Mouse (Mus musculus) kidney, embryonic 14.5 days (tissue): ENCODE measurements around the gene Uap1. TPM values are rescaled to one million over a fixed set of nuclear protein-coding genes. Genes with fewer than 3 reads are reported as not detected.

Experiments used
- ATAC-seq: fragments of 200-750 bp; cut with Nextera tagmentation; 2 replicates; pipeline ENCODE4 v1.8.0; 2017; ENCODE audit warnings: moderate number of reproducible peaks, mild to moderate bottlenecking, moderate TSS enrichment, moderate library complexity; ENCODE audit not compliant: low FRiP score, low TSS enrichment
- H3K27ac ChIP-seq: fragments of 300-500 bp; sonication (generic); 2 replicates; pipeline ENCODE4 v1.5.1; 2014; ENCODE audit warnings: low read depth, mild to moderate bottlenecking, low read length, moderate library complexity, mixed read lengths
- H3K27me3 ChIP-seq: fragments of 300-500 bp; sonication (generic); 2 replicates; pipeline ENCODE4 v1.6.1; 2014; ENCODE audit warnings: mild to moderate bottlenecking, low read length; ENCODE audit not compliant: control insufficient read depth, insufficient read depth
- H3K36me3 ChIP-seq: fragments of 300-500 bp; sonication (generic); 2 replicates; pipeline ENCODE4 v1.6.1; 2014; ENCODE audit warnings: low read length, mixed read lengths; ENCODE audit not compliant: control insufficient read depth, insufficient read depth
- H3K4me1 ChIP-seq: fragments of 300-500 bp; sonication (generic); 2 replicates; pipeline ENCODE4 v1.6.1; 2014; ENCODE audit warnings: low read length, mixed read lengths; ENCODE audit not compliant: control insufficient read depth, insufficient read depth
- H3K4me2 ChIP-seq: fragments of 300-500 bp; sonication (generic); replicated peaks from 2 replicates; pipeline ENCODE4 v1.6.1; 2014; ENCODE audit warnings: low read depth, mild to moderate bottlenecking, low read length
- H3K4me3 ChIP-seq: fragments of 300-500 bp; sonication (generic); 2 replicates; pipeline ENCODE4 v1.5.1; 2014; ENCODE audit warnings: mild to moderate bottlenecking, low read length
- H3K9ac ChIP-seq: fragments of 300-500 bp; sonication (generic); 2 replicates; pipeline ENCODE4 v1.6.1; 2014; ENCODE audit warnings: low read depth, mild to moderate bottlenecking, low read length, moderate library complexity
- H3K9me3 ChIP-seq: fragments of 300-500 bp; sonication (generic); 2 replicates; pipeline ENCODE4 v1.6.1; 2016; ENCODE audit warnings: low read length; ENCODE audit not compliant: control insufficient read depth
- WGBS: fragments of 180-500 bp; shearing (Covaris S2); extraction: QIAGEN DNeasy Blood & Tissue Kit; methylation state at CpG from one replicate; pipeline ENCODE4 v1.1.7; 2014; 5-methylcytosine and 5-hydroxymethylcytosine counted together
- polyA plus RNA-seq: library from polyadenylated mRNA; unstranded; fragments of >200 nt; fragmentation: Nextera tagmentation; extraction: Ambion mirVana; gene quantifications from 2 replicates; pipeline ENCODE4 v1.2.1, GENCODE M21; 2014

The Uap1 gene
- polyA plus RNA-seq, 1 experiment from 2014 or later, result 51.0 TPM

DNA sequence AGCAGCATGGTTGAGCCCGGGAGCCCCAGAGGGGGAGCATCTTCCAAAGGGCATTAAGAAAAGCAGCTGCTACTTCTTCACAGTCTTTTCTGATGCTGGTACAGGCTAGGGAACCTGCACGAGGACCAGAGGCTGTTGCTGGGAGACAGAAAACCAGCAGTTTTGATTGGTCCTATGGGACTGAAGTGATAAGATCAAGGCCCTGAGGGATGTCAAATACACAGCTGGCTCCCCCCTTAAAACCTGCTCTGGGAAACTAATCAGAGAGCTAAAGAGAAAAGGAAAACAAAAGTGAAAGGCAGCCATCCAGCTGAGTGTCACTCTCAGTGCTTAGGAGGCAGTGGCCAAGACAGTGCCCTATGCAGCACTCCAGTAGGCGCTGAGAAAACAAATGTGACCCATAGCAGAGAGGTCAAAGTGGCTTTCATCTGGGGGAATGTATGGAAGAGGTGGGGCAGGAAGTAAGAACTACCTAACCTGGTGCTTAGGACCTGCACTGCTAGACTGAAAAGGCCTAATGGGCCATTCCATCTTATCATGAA is 14.3 kb downstream of the Uap1 start:
- no peaks in the 10 kb centered on the region for H3K4me1 ChIP-seq
- H3K27ac ChIP-seq, result no peak overlapping the region
- ATAC-seq, result no peak
- 63% methylated on average over 3 of the region's 3 CpGs for WGBS
- H3K9ac ChIP-seq, result no peak overlapping the region
- H3K27me3 ChIP-seq, result no peaks in the 10 kb centered on the region
- H3K4me2 ChIP-seq, result no peak overlapping the region
- H3K9me3 ChIP-seq, result no peaks in the 10 kb centered on the region
- H3K4me3 ChIP-seq, result no peak overlapping the region
- peaks cover 38% of the 10 kb centered on the region; the same call in 1 of the 2 replicates for H3K36me3 ChIP-seq

DNA sequence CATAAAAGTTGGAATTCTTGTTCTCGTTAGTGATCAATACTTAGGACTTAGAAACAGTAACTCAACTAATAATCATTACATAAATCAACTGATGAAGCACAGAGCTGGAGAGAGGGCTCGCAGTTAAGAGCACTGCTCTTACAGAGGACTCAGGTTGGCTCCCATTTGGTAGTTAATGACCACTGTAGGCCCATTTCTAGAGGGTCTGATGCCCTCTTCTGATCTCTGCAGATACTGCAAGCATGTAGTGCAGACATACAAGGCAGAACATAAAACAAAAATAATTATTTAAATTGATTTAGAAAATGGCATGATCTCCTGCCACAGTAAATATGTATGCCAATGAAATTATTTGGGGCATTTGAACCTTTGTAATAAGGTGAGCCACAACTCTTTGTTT is 15.1 kb downstream of the Uap1 start:
- H3K9ac ChIP-seq, result no peak overlapping the region
- H3K4me2 ChIP-seq, result no peak overlapping the region
- no peak overlapping the region for H3K4me3 ChIP-seq
- 90% methylated on average over 2 of the region's 2 CpGs for WGBS
- ATAC-seq, result no peak
- no peaks in the 10 kb centered on the region for H3K9me3 ChIP-seq
- no peaks in the 10 kb centered on the region for H3K27me3 ChIP-seq
- no peak overlapping the region for H3K27ac ChIP-seq
- H3K36me3 ChIP-seq, result peaks cover 31% of the 10 kb centered on the region; the same call in 1 of the 2 replicates
- H3K4me1 ChIP-seq, result no peaks in the 10 kb centered on the region

- Histone ChIP-seq H3K4me2 (no peak overlapping the region), H3K4me3 (no peak overlapping the region), H3K27me3 (no peaks in the 10 kb centered on the region), H3K27ac (no peak overlapping the region), H3K36me3 (peaks cover 18% of the 10 kb centered on the region; the same call in 1 of the 2 replicates), H3K9me3 (no peaks in the 10 kb centered on the region), H3K4me1 (no peaks in the 10 kb centered on the region), H3K9ac (no peak overlapping the region)
- ATAC-seq, result no peak
- 93% methylated on average over 5 of the region's 5 CpGs for WGBS
Measured at GRCm38 (mm10) chr1:170155761-170156160, 19.0 kb downstream of the Uap1 start.

GRCm38 (mm10) chr1:170155298-170155697 is 19.5 kb downstream of the Uap1 start:
- H3K9ac ChIP-seq, result no peak overlapping the region
- H3K36me3 ChIP-seq, result peaks cover 17% of the 10 kb centered on the region; the same call in 1 of the 2 replicates
- no peaks in the 10 kb centered on the region for H3K4me1 ChIP-seq
- no peak overlapping the region for H3K4me2 ChIP-seq
- no peaks in the 10 kb centered on the region for H3K9me3 ChIP-seq
- H3K27ac ChIP-seq, result no peak overlapping the region
- ATAC-seq, result no peak
- H3K27me3 ChIP-seq, result no peaks in the 10 kb centered on the region
- H3K4me3 ChIP-seq, result no peak overlapping the region
- WGBS, result 73% methylated on average over 2 of the region's 2 CpGs

GRCm38 (mm10) chr1:170153986-170154385 is 20.8 kb downstream of the Uap1 start:
- H3K4me3 ChIP-seq, result no peak overlapping the region
- H3K9me3 ChIP-seq, result no peaks in the 10 kb centered on the region
- 84% methylated on average over 8 of the region's 8 CpGs for WGBS
- no peak overlapping the region for H3K4me2 ChIP-seq
- ATAC-seq, result no peak
- H3K27me3 ChIP-seq, result no peaks in the 10 kb centered on the region
- H3K9ac ChIP-seq, result no peak overlapping the region
- H3K4me1 ChIP-seq, result no peaks in the 10 kb centered on the region
- H3K36me3 ChIP-seq, result peaks cover 25% of the 10 kb centered on the region
- H3K27ac ChIP-seq, result no peak overlapping the region

- WGBS, result 97% methylated on average over 2 of the region's 2 CpGs
- H3K36me3 ChIP-seq, result peaks cover 27% of the 10 kb centered on the region
- no peak overlapping the region for H3K4me2 ChIP-seq
- no peak overlapping the region for H3K9ac ChIP-seq
- no peak overlapping the region for H3K4me3 ChIP-seq
- H3K9me3 ChIP-seq, result no peaks in the 10 kb centered on the region
- no peak overlapping the region for H3K27ac ChIP-seq
- no peaks in the 10 kb centered on the region for H3K4me1 ChIP-seq
- ATAC-seq, result no peak
- no peaks in the 10 kb centered on the region for H3K27me3 ChIP-seq
Measured at GRCm38 (mm10) chr1:170152552-170152951, 22.2 kb downstream of the Uap1 start.

- Histone ChIP-seq H3K4me3 (no peak overlapping the region), H3K9me3 (no peaks in the 10 kb centered on the region), H3K36me3 (peaks cover 24% of the 10 kb centered on the region), H3K4me2 (no peak overlapping the region), H3K27me3 (no peaks in the 10 kb centered on the region), H3K9ac (no peak overlapping the region), H3K4me1 (no peaks in the 10 kb centered on the region), H3K27ac (no peak overlapping the region)
- WGBS, result 89% methylated on average over 6 of the region's 6 CpGs
- no peak for ATAC-seq
Measured at GRCm38 (mm10) chr1:170150870-170151269, 23.9 kb downstream of the Uap1 start.

GRCm38 (mm10) chr1:170149756-170150155 is 25.0 kb downstream of the Uap1 start:
- H3K4me3 ChIP-seq, result no peak overlapping the region
- no peak overlapping the region for H3K4me2 ChIP-seq
- H3K27ac ChIP-seq, result no peak overlapping the region
- no peak for ATAC-seq
- no peaks in the 10 kb centered on the region for H3K9me3 ChIP-seq
- H3K9ac ChIP-seq, result no peak overlapping the region
- H3K27me3 ChIP-seq, result no peaks in the 10 kb centered on the region
- no peaks in the 10 kb centered on the region for H3K4me1 ChIP-seq
- peaks cover 24% of the 10 kb centered on the region for H3K36me3 ChIP-seq
- 88% methylated on average over 4 of the region's 4 CpGs for WGBS

DNA sequence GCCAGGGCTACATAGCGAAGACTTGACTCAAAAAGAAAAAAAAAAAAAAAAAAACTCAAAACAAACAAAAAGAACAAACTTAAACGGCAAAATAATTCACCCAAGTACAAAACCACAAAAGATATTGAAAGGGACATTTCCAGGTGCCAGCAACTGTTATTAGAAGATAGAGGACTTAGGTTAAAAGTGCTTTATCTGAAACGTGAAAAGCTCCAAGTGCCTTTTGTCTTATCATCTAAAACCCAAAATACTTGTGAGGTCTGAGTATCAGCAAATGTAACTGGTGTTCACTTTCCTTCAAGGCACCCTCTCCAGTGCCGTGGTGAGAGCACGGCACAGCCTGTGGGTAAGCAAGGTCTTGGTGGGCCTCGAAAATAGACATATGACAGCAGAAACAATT is 26.2 kb downstream of the Uap1 start:
- Histone ChIP-seq H3K9me3 (no peaks in the 10 kb centered on the region), H3K4me2 (no peak overlapping the region), H3K4me1 (no peaks in the 10 kb centered on the region), H3K27me3 (no peaks in the 10 kb centered on the region), H3K27ac (no peak overlapping the region), H3K36me3 (peaks cover 24% of the 10 kb centered on the region), H3K4me3 (no peak overlapping the region), H3K9ac (no peak overlapping the region)
- no peak for ATAC-seq
- whole genome bisulfite sequencing, result 93% methylated on average over 6 of the region's 6 CpGs
